ENCODE assay signal across 8 mouse cellular contexts in the genomic region with DNA sequence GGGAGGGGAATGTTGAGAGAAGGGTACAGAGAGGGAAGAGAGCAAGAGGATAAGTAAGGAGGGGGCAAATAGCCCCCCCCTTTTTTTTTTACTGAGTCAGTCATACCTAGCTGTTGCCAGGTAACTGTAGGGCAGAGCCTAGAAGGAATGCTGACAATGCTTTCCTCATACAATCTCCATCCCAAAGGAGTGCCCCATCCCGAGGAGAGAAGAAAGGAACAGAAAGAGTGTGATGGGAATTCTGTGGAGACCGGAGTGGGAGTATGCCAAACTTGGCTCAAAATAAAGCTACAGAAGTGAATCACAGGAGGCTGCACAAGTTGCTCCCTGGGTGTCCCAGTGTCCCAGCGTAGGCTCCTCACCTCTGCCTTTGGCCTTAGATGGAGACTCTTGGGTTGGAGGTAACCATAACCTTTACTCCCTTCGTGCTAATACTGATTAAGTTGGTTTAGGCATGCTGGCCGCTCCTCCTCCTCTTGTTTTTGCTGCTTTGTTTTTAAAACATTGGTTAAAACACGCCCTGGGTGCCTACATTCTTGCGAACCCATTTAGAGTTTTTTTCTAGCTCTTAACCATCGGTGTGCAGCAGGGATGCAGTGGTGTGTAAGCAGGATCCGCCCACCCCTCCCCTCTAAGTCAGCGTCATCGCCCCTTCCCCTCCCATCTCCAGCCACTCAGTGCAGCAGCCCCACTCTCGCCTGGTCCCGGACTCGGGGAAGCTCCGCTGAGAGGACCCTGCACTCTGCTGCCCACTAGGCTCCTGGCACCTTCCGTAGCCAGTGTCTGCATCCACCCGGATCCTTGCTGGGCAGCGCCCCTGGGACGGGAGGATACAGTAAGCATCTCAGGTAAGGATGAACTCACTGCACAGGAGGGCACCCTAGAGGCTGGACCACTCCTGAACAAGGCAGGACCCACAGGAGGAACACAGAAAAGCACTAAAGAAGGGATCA. TPM values are rescaled to one million over a fixed set of nuclear protein-coding genes. Genes with fewer than 3 reads are reported as not detected.
A peak's percentile ranks its signal among the peaks of the same experiment; 100 is the strongest.
DNase-seq lines count a peak whose midpoint lies in the region; ATAC-seq and TF ChIP-seq lines count a peak whose summit lies in the region.

A gene (plus strand): TSS at position 691 of the 953 bp plus-strand sequence.

- peaks cover 12% of the 10 kb centered on the region for H3K4me1 ChIP-seq in forebrain, embryonic 16.5 days (replicated peaks; ENCODE audit: control insufficient read depth, insufficient read depth, low read length)
- H3K4me1 ChIP-seq in neural tube, embryonic 11.5 days (ENCODE audit: control insufficient read depth, insufficient read depth, low read length) = no peaks in the 10 kb centered on the region

- no peaks in the 10 kb centered on the region for H3K27me3 ChIP-seq in forebrain, embryonic 16.5 days (replicated peaks; ENCODE audit: control insufficient read depth, insufficient read depth, low read length)
- no peaks in the 10 kb centered on the region for H3K27me3 ChIP-seq in neural tube, embryonic 11.5 days (ENCODE audit: control insufficient read depth, insufficient read depth, low read length)

- under 1% methylated on average over 19 of the region's 19 CpGs for WGBS in forebrain, embryonic 16.5 days
- 3% methylated on average over 19 of the region's 19 CpGs for WGBS in neural tube, embryonic 11.5 days

- H3K4me3 ChIP-seq in layer of hippocampus, adult 2 months = peak within 1 kb of the TSS; percentile 43
- peak within 1 kb of the TSS; percentile 39 for H3K4me3 ChIP-seq in forebrain, embryonic 16.5 days (replicated peaks; ENCODE audit: low read length)
- H3K4me3 ChIP-seq in neural tube, embryonic 11.5 days (ENCODE audit: low read depth, low read length) = peak within 1 kb of the TSS; percentile 23

- peak; percentile 88 for ATAC-seq in forebrain, embryonic 16.5 days
- peak; percentile 79 for ATAC-seq in neural tube, embryonic 11.5 days (ENCODE audit: insufficient read depth, low FRiP score, low TSS enrichment)
- ATAC-seq in erythroid progenitor cell, adult 5-6 weeks (replicated peaks; ENCODE audit: low FRiP score, poor library complexity, severe bottlenecking) = no peak

- TF ChIP-seq CTCF in layer of hippocampus, adult 2 months (conservative IDR thresholded peaks at IDR 0.05) = peak; percentile 21

- no peaks in the 10 kb centered on the region for H3K9me3 ChIP-seq in forebrain, embryonic 16.5 days (ENCODE audit: control insufficient read depth, low read length)
- H3K9me3 ChIP-seq in neural tube, embryonic 11.5 days (ENCODE audit: control insufficient read depth, low read length) = no peaks in the 10 kb centered on the region

- H3K36me3 ChIP-seq in forebrain, embryonic 16.5 days (ENCODE audit: control insufficient read depth, insufficient read depth) = no peaks in the 10 kb centered on the region
- H3K36me3 ChIP-seq in neural tube, embryonic 11.5 days (ENCODE audit: control insufficient read depth, insufficient read depth, low read length) = no peaks in the 10 kb centered on the region

- peak within 1 kb of the TSS; percentile 42; the same call in 1 of the 2 replicates for H3K9ac ChIP-seq in forebrain, embryonic 16.5 days (replicated peaks; ENCODE audit: low read depth, low read length)
- peak within 1 kb of the TSS; percentile 26; the same call in 1 of the 2 replicates for H3K9ac ChIP-seq in neural tube, embryonic 11.5 days (ENCODE audit: low read length)

- peak within 1 kb of the TSS; percentile 6; the same call in 1 of the 2 replicates for H3K27ac ChIP-seq in layer of hippocampus, adult 2 months
- no peak within 1 kb of the TSS for H3K27ac ChIP-seq in forebrain, embryonic 16.5 days (ENCODE audit: low read length)
- no peak within 1 kb of the TSS for H3K27ac ChIP-seq in neural tube, embryonic 11.5 days (ENCODE audit: low read depth, low read length)

- DNase-seq in layer of hippocampus, adult 2 months (ENCODE audit: low spot score in 2 of 2) = no peak
- DNase-seq in layer of hippocampus, adult 18-20 months (ENCODE audit: low spot score in 2 of 2) = no peak
- peak; percentile 76 for DNase-seq in adrenal gland, postnatal 14 days
- peak; percentile 6 to 43 for DNase-seq in kidney, postnatal 25 days
- DNase-seq in neural tube, embryonic 11.5 days (ENCODE audit: low spot score) = peak; percentile 65
- no peak for DNase-seq in thymus, adult 18-20 months

- H3K4me2 ChIP-seq in forebrain, embryonic 16.5 days (ENCODE audit: low read length) = peak within 1 kb of the TSS; percentile 73
- peak within 1 kb of the TSS; percentile 58 for H3K4me2 ChIP-seq in neural tube, embryonic 11.5 days (ENCODE audit: low read depth)

RNA-seq across cellular contexts. Expression of the gene that starts here (rescaled TPM):
- total RNA-seq in layer of hippocampus, adult 2 months (2021) = 1 to 10 TPM; 5.3 to 5.9 TPM
- 1 to 10 TPM; 4.9 to 5.0 TPM for total RNA-seq in layer of hippocampus, adult 18-20 months (2021)
- total RNA-seq in adrenal gland, postnatal 14 days (2021) = 164 and 178 TPM in 2 replicates
- 0.90 and 2.3 TPM in 2 replicates for polyA plus RNA-seq in forebrain, embryonic 16.5 days (2015; fragmentation: Nextera tagmentation; extraction: Ambion mirVana)
- 1.9 TPM in 2 replicates for polyA plus RNA-seq in neural tube, embryonic 11.5 days (2014; fragmentation: Nextera tagmentation; extraction: Ambion mirVana)
- total RNA-seq in erythroid progenitor cell, adult 5-6 weeks (2015; ENCODE audit: low replicate concordance) = not detected in 2 replicates
- total RNA-seq in erythroid progenitor cell, adult 5-6 weeks (2017; ENCODE audit: low replicate concordance) = not detected in 2 replicates

Comparison
In these comparisons a context has a peak if more than half of its experiments do, and no peak if none do; other contexts are left out.
1. RNA of the gene that starts here (total RNA-seq): 164 to 178 TPM in adrenal gland, postnatal 14 days; 5.3 to 5.9 TPM in layer of hippocampus, adult 2 months, 4.9 to 5.0 TPM in layer of hippocampus, adult 18-20 months and not detected in erythroid progenitor cell, adult 5-6 weeks; every median in the first group is over 10 times any median in the second.
2. DNase-seq: peak in adrenal gland, postnatal 14 days (single experiment), kidney, postnatal 25 days (2 of 2) and neural tube, embryonic 11.5 days (single experiment); none in layer of hippocampus, adult 2 months (0 of 2), layer of hippocampus, adult 18-20 months (0 of 2) and thymus, adult 18-20 months (0 of 2).
3. Peak in every context shown above with its lines, with median percentiles within 50 percentile points of each other: H3K4me3 ChIP-seq.